Mouse (Mus musculus) midbrain, embryonic 11.5 days (tissue): ENCODE measurements at regions not wholly inside any gene's neighbourhood (a gene's known extent, or its start where the extent isn't known, plus 50 kb on each side); places are given as distances from the start of the nearest gene placed in this dataset.

ENCODE experiments used
- ATAC-seq: fragments of 200-750 bp; cut with Nextera tagmentation; 2 replicates; pipeline ENCODE4 v1.8.0; 2017; ENCODE audit warnings: moderate TSS enrichment, moderate library complexity; ENCODE audit not compliant: low FRiP score
- DNase-seq: peaks from one replicate; pipeline ENCODE4 v3.0.0; 2015; ENCODE audit warnings: low spot score; ENCODE audit errors: missing footprints
- H3K27ac ChIP-seq: fragments of 300-500 bp; sonication (generic); 2 replicates; pipeline ENCODE4 v1.5.1; 2014; ENCODE audit warnings: low read depth, low read length
- H3K27me3 ChIP-seq: fragments of 300-500 bp; sonication (generic); 2 replicates; pipeline ENCODE4 v1.6.1; 2014; ENCODE audit warnings: mild to moderate bottlenecking, low read length, moderate library complexity, mixed read lengths; ENCODE audit not compliant: control insufficient read depth, insufficient read depth
- H3K36me3 ChIP-seq: fragments of 300-500 bp; sonication (generic); 2 replicates; pipeline ENCODE4 v1.6.1; 2014; ENCODE audit warnings: mild to moderate bottlenecking, low read length, moderate library complexity, mixed read lengths; ENCODE audit not compliant: control insufficient read depth, insufficient read depth
- H3K4me1 ChIP-seq: fragments of 300-500 bp; sonication (generic); 2 replicates; pipeline ENCODE4 v1.6.1; 2014; ENCODE audit warnings: low read length; ENCODE audit not compliant: control insufficient read depth, insufficient read depth
- H3K4me2 ChIP-seq: fragments of 300-500 bp; sonication (generic); 2 replicates; pipeline ENCODE4 v1.6.1; 2014; ENCODE audit warnings: mild to moderate bottlenecking, moderate library complexity
- H3K4me3 ChIP-seq: fragments of 300-500 bp; sonication (generic); 2 replicates; pipeline ENCODE4 v1.5.1; 2014; ENCODE audit warnings: low read depth, low read length
- H3K9ac ChIP-seq: fragments of 300-500 bp; sonication (generic); 2 replicates; pipeline ENCODE4 v1.6.1; 2014; ENCODE audit warnings: low read length
- H3K9me3 ChIP-seq: fragments of 300-500 bp; sonication (generic); 2 replicates; pipeline ENCODE4 v1.6.1; 2016; ENCODE audit warnings: low read length; ENCODE audit not compliant: control insufficient read depth
- WGBS: fragments of 180-500 bp; shearing (Covaris S2); extraction: QIAGEN DNeasy Blood & Tissue Kit; methylation state at CpG from one replicate; pipeline ENCODE4 v1.1.7; 2014; 5-methylcytosine and 5-hydroxymethylcytosine counted together

- Histone ChIP-seq H3K4me1 (peaks cover 15% of the 10 kb centered on the region), H3K9me3 (no peaks in the 10 kb centered on the region), H3K27me3 (no peaks in the 10 kb centered on the region), H3K36me3 (no peaks in the 10 kb centered on the region), H3K9ac (no peak overlapping the region), H3K4me3 (no peak overlapping the region), H3K27ac (peak overlapping the region; percentile 32; the same call in 1 of the 2 replicates), H3K4me2 (peak overlapping the region; percentile 0; the same call in 1 of the 2 replicates)
- 46% methylated on average over 13 of the region's 13 CpGs for WGBS
- peak; percentile 65; the same call in 1 of the 2 replicates for ATAC-seq
- peak; percentile 89 for DNase-seq
Observed at GRCm38 (mm10) chr6:94400471-94401051, 99.6 kb upstream of the Slc25a26 start.

GRCm38 (mm10) chr6:94391134-94391533, 107.4 kb upstream of the Magi1 start:
- no peak overlapping the region for H3K4me2 ChIP-seq

GRCm38 (mm10) chr6:94390403-94390802, 106.7 kb upstream of the Magi1 start:
- H3K36me3 ChIP-seq: no peaks in the 10 kb centered on the region
- H3K9ac ChIP-seq: no peak overlapping the region
- no peak overlapping the region for H3K4me2 ChIP-seq
- ATAC-seq: no peak
- DNase-seq: no peak
- WGBS: 76% methylated on average over 2 of the region's 2 CpGs
- no peak overlapping the region for H3K4me3 ChIP-seq
- no peaks in the 10 kb centered on the region for H3K4me1 ChIP-seq
- H3K9me3 ChIP-seq: no peaks in the 10 kb centered on the region
- H3K27me3 ChIP-seq: no peaks in the 10 kb centered on the region
- H3K27ac ChIP-seq: no peak overlapping the region

More at GRCm38 (mm10) chr6:94391134-94391533, 107.4 kb upstream of the Magi1 start:
- no peaks in the 10 kb centered on the region for H3K4me1 ChIP-seq
- H3K4me3 ChIP-seq: no peak overlapping the region
- ATAC-seq (no peak), DNase-seq (no peak)
- no peaks in the 10 kb centered on the region for H3K9me3 ChIP-seq
- no peaks in the 10 kb centered on the region for H3K27me3 ChIP-seq
- no peaks in the 10 kb centered on the region for H3K36me3 ChIP-seq
- 73% methylated on average over 5 of the region's 5 CpGs for WGBS
- no peak overlapping the region for H3K9ac ChIP-seq
- no peak overlapping the region for H3K27ac ChIP-seq

GRCm38 (mm10) chr6:94389716-94390115, 106.0 kb upstream of the Magi1 start:
- DNase-seq (no peak), ATAC-seq (no peak)
- WGBS: 83% methylated on average over 9 of the region's 9 CpGs
- Histone ChIP-seq H3K27ac (no peak overlapping the region), H3K27me3 (no peaks in the 10 kb centered on the region), H3K9me3 (no peaks in the 10 kb centered on the region), H3K4me2 (no peak overlapping the region), H3K4me1 (no peaks in the 10 kb centered on the region), H3K9ac (no peak overlapping the region), H3K4me3 (no peak overlapping the region), H3K36me3 (no peaks in the 10 kb centered on the region)

- WGBS: 72% methylated on average over 2 of the region's 2 CpGs
Observed at GRCm38 (mm10) chr6:94387648-94388047, 103.9 kb upstream of the Magi1 start.

GRCm38 (mm10) chr6:94385531-94385930, 101.8 kb upstream of the Magi1 start:
- no peaks in the 10 kb centered on the region for H3K27me3 ChIP-seq
- H3K9ac ChIP-seq: no peak overlapping the region
- DNase-seq (no peak), ATAC-seq (no peak)
- no peaks in the 10 kb centered on the region for H3K36me3 ChIP-seq
- H3K4me1 ChIP-seq: no peaks in the 10 kb centered on the region
- H3K4me3 ChIP-seq: no peak overlapping the region
- WGBS: 63% methylated on average over 2 of the region's 2 CpGs
- no peak overlapping the region for H3K27ac ChIP-seq
- H3K4me2 ChIP-seq: no peak overlapping the region
- no peaks in the 10 kb centered on the region for H3K9me3 ChIP-seq

More at GRCm38 (mm10) chr6:94387648-94388047, 103.9 kb upstream of the Magi1 start:
- H3K9ac ChIP-seq: no peak overlapping the region
- DNase-seq (no peak), ATAC-seq (no peak)
- H3K27me3 ChIP-seq: no peaks in the 10 kb centered on the region
- no peak overlapping the region for H3K4me2 ChIP-seq
- no peaks in the 10 kb centered on the region for H3K36me3 ChIP-seq
- H3K27ac ChIP-seq: no peak overlapping the region
- H3K4me1 ChIP-seq: no peaks in the 10 kb centered on the region
- H3K9me3 ChIP-seq: no peaks in the 10 kb centered on the region
- H3K4me3 ChIP-seq: no peak overlapping the region

GRCm38 (mm10) chr6:94369991-94370390, 86.3 kb upstream of the Magi1 start:
- ATAC-seq (no peak), DNase-seq (no peak)
- H3K27me3 ChIP-seq: no peaks in the 10 kb centered on the region
- H3K4me2 ChIP-seq: no peak overlapping the region
- no peak overlapping the region for H3K27ac ChIP-seq
- no peaks in the 10 kb centered on the region for H3K9me3 ChIP-seq
- no peaks in the 10 kb centered on the region for H3K36me3 ChIP-seq
- 85% methylated on average over 2 of the region's 2 CpGs for WGBS
- H3K4me3 ChIP-seq: no peak overlapping the region
- H3K4me1 ChIP-seq: no peaks in the 10 kb centered on the region
- H3K9ac ChIP-seq: no peak overlapping the region

GRCm38 (mm10) chr6:94363951-94364350, 80.2 kb upstream of the Magi1 start:
- no peaks in the 10 kb centered on the region for H3K4me1 ChIP-seq
- WGBS: 91% methylated on average over 6 of the region's 6 CpGs
- H3K27ac ChIP-seq: no peak overlapping the region
- ATAC-seq (no peak), DNase-seq (no peak)
- no peak overlapping the region for H3K4me2 ChIP-seq
- no peak overlapping the region for H3K9ac ChIP-seq
- H3K27me3 ChIP-seq: no peaks in the 10 kb centered on the region
- no peak overlapping the region for H3K4me3 ChIP-seq
- no peaks in the 10 kb centered on the region for H3K9me3 ChIP-seq
- H3K36me3 ChIP-seq: no peaks in the 10 kb centered on the region

GRCm38 (mm10) chr6:94362626-94363025, 78.9 kb upstream of the Magi1 start:
- ATAC-seq (no peak), DNase-seq (peak; percentile 28)
- Histone ChIP-seq H3K4me1 (no peaks in the 10 kb centered on the region), H3K4me2 (no peak overlapping the region), H3K27ac (no peak overlapping the region), H3K9ac (no peak overlapping the region), H3K4me3 (no peak overlapping the region), H3K27me3 (no peaks in the 10 kb centered on the region), H3K36me3 (no peaks in the 10 kb centered on the region), H3K9me3 (no peaks in the 10 kb centered on the region)
